Mouse (Mus musculus) MEL (cell line): ENCODE measurements around the gene Mei1. TPM values are rescaled to one million over a fixed set of nuclear protein-coding genes. Genes with fewer than 3 reads are reported as not detected.

Experiments used
- DNase-seq: peaks from one replicate; pipeline ENCODE4 v3.0.0; 2011; ENCODE audit warnings: low read depth, low spot score
- H3K27ac ChIP-seq: 2 replicates; pipeline ENCODE4 v1.5.1; 2012; ENCODE audit warnings: low read depth, mild to moderate bottlenecking, control low read depth, low read length, moderate library complexity; ENCODE audit not compliant: control insufficient read depth
- H3K27me3 ChIP-seq, 2 experiments: fragments of 150-350 bp in 1 of 2; sonication (generic) in 1 of 2; 2 replicates each; pipeline ENCODE4 v1.6.1; 2012; ENCODE audit warnings: low read length in 2 of 2, mild to moderate bottlenecking in 2 of 2, improper control_type of control experiment in 1 of 2, moderate library complexity in 1 of 2; ENCODE audit not compliant: insufficient read depth in 2 of 2, control insufficient read depth in 1 of 2
- H3K36me3 ChIP-seq, 2 experiments: 2 replicates each; pipeline ENCODE4 v1.6.1; 2012 to 2014; ENCODE audit warnings: low read length in 2 of 2, improper control_type of control experiment in 1 of 2, inconsistent platforms in 1 of 2, mild to moderate bottlenecking in 1 of 2; ENCODE audit not compliant: insufficient read depth in 2 of 2, control insufficient read depth in 1 of 2
- H3K4me1 ChIP-seq, 2 experiments: fragments of 150-350 bp in 1 of 2; sonication (generic) in 1 of 2; 2 replicates each; pipeline ENCODE4 v1.6.1; 2012; ENCODE audit warnings: low read length in 2 of 2, improper control_type of control experiment in 1 of 2, mild to moderate bottlenecking in 1 of 2; ENCODE audit not compliant: insufficient read depth in 2 of 2, control insufficient read depth in 1 of 2
- H3K4me3 ChIP-seq, 2 experiments: fragments of 150-350 bp in 1 of 2; sonication (generic) in 1 of 2; 2 replicates each; pipeline ENCODE4 v1.5.1; 2012; ENCODE audit warnings: low read depth in 2 of 2, low read length in 2 of 2, mild to moderate bottlenecking in 2 of 2, moderate library complexity in 2 of 2, control low read depth in 1 of 2, improper control_type of control experiment in 1 of 2; ENCODE audit not compliant: control insufficient read depth in 1 of 2, insufficient read depth in 1 of 2
- H3K79me2 ChIP-seq: 2 replicates; pipeline ENCODE4 v1.6.1; 2012; ENCODE audit warnings: mild to moderate bottlenecking, low read length, moderate library complexity; ENCODE audit not compliant: control insufficient read depth, poor library complexity, insufficient read depth
- H3K9ac ChIP-seq: 2 replicates; pipeline ENCODE4 v1.6.1; 2012; ENCODE audit warnings: low read depth, mild to moderate bottlenecking, control low read depth, low read length, moderate library complexity; ENCODE audit not compliant: control insufficient read depth, poor library complexity, severe bottlenecking
- H3K9me3 ChIP-seq: fragments of 150-350 bp; sonication (generic); replicated peaks from 2 replicates; pipeline ENCODE4 v1.6.1; 2012; ENCODE audit warnings: mild to moderate bottlenecking, low read length, improper control_type of control experiment, moderate library complexity; ENCODE audit not compliant: insufficient read depth
- CHD1 ChIP-seq: IDR thresholded peaks from 2 replicates; pipeline ENCODE4 v1.6.1; 2012; ENCODE audit warnings: low read depth, mild to moderate bottlenecking, inconsistent platforms, low read length, improper control_type of control experiment
- CHD2 ChIP-seq: IDR thresholded peaks from 2 replicates; pipeline ENCODE4 v1.6.1; 2011; ENCODE audit warnings: low read length, improper control_type of control experiment
- CTCF ChIP-seq, 3 experiments: IDR thresholded peaks in 2 of 3; conservative IDR thresholded peaks in 1 of 3; 2 replicates each; pipeline ENCODE4 v1.5.1; 2011 to 2012; ENCODE audit warnings: low read length in 3 of 3, low read depth in 2 of 3, mild to moderate bottlenecking in 2 of 3, improper control_type of control experiment in 1 of 3, inconsistent platforms in 1 of 3, mixed read lengths in 1 of 3, moderate library complexity in 1 of 3; ENCODE audit not compliant: control insufficient read depth in 1 of 3, insufficient read depth in 1 of 3, poor library complexity in 1 of 3, severe bottlenecking in 1 of 3
- E2F4 ChIP-seq: IDR thresholded peaks from 2 replicates; pipeline ENCODE4 v1.6.1; 2011; ENCODE audit warnings: low read depth, low read length, improper control_type of control experiment, borderline replicate concordance
- ELF1 ChIP-seq: IDR thresholded peaks from 2 replicates; pipeline ENCODE4 v1.6.1; 2014; ENCODE audit warnings: low read depth, mild to moderate bottlenecking, inconsistent platforms, low read length, improper control_type of control experiment, moderate library complexity
- EP300 ChIP-seq, 2 experiments: IDR thresholded peaks; 2 replicates each; pipeline ENCODE4 v1.6.1; 2011; ENCODE audit warnings: improper control_type of control experiment in 2 of 2, low read length in 2 of 2, low read depth in 1 of 2, mild to moderate bottlenecking in 1 of 2
- ETS1 ChIP-seq: IDR thresholded peaks from 2 replicates; pipeline ENCODE4 v1.6.1; 2012; ENCODE audit warnings: low read depth, mild to moderate bottlenecking, inconsistent platforms, low read length, improper control_type of control experiment, moderate library complexity
- GATA1 ChIP-seq: IDR thresholded peaks from 2 replicates; pipeline ENCODE4 v1.6.1; 2011; ENCODE audit warnings: low read depth, low read length, improper control_type of control experiment
- HCFC1 ChIP-seq: IDR thresholded peaks from 2 replicates; pipeline ENCODE4 v1.6.1; 2012; ENCODE audit warnings: low read depth, mild to moderate bottlenecking, inconsistent platforms, low read length, improper control_type of control experiment, moderate library complexity
- JUND ChIP-seq: IDR thresholded peaks from 2 replicates; pipeline ENCODE4 v1.6.1; 2011; ENCODE audit warnings: low read depth, mild to moderate bottlenecking, improper control_type of control experiment, low read length
- MAFK ChIP-seq: IDR thresholded peaks from 2 replicates; pipeline ENCODE4 v1.6.1; 2011; ENCODE audit warnings: low read depth, mild to moderate bottlenecking, low read length, improper control_type of control experiment, borderline replicate concordance
- MAX ChIP-seq: IDR thresholded peaks from 2 replicates; pipeline ENCODE4 v1.6.1; 2011; ENCODE audit warnings: low read length, improper control_type of control experiment
- MAZ ChIP-seq: IDR thresholded peaks from 2 replicates; pipeline ENCODE4 v1.6.1; 2012; ENCODE audit warnings: low read depth, mild to moderate bottlenecking, inconsistent platforms, low read length, improper control_type of control experiment
- MEF2A ChIP-seq: IDR thresholded peaks from 2 replicates; pipeline ENCODE4 v1.6.1; 2014; ENCODE audit warnings: low read depth, mild to moderate bottlenecking, inconsistent platforms, low read length, improper control_type of control experiment; ENCODE audit not compliant: poor library complexity, insufficient replicate concordance, severe bottlenecking; ENCODE audit errors: extremely low read depth
- MYB ChIP-seq: IDR thresholded peaks from 2 replicates; pipeline ENCODE4 v1.6.1; 2011; ENCODE audit warnings: mild to moderate bottlenecking, low read depth, low read length, improper control_type of control experiment
- MYC ChIP-seq: IDR thresholded peaks from 2 replicates; pipeline ENCODE4 v1.6.1; 2011; ENCODE audit warnings: low read depth, mild to moderate bottlenecking, low read length, improper control_type of control experiment, moderate library complexity
- NELFE ChIP-seq: IDR thresholded peaks from 2 replicates; pipeline ENCODE4 v1.6.1; 2011; ENCODE audit warnings: low read depth, low read length, improper control_type of control experiment
- POLR2A ChIP-seq, 2 experiments: IDR thresholded peaks; 2 replicates each; pipeline ENCODE4 v1.6.1; 2011 to 2012; ENCODE audit warnings: low read length in 2 of 2, mild to moderate bottlenecking in 2 of 2, control low read depth in 1 of 2, improper control_type of control experiment in 1 of 2, low read depth in 1 of 2, moderate library complexity in 1 of 2; ENCODE audit not compliant: control insufficient read depth in 1 of 2, insufficient read depth in 1 of 2, poor library complexity in 1 of 2
- POLR2AphosphoS5 ChIP-seq: IDR thresholded peaks from 2 replicates; pipeline ENCODE4 v1.6.1; 2012; ENCODE audit warnings: low read depth, borderline replicate concordance, mild to moderate bottlenecking, inconsistent platforms, low read length, moderate library complexity, mixed read lengths
- RAD21 ChIP-seq: IDR thresholded peaks from 2 replicates; pipeline ENCODE4 v1.6.1; 2011; ENCODE audit warnings: mild to moderate bottlenecking, low read depth, low read length, improper control_type of control experiment
- SIN3A ChIP-seq: IDR thresholded peaks from 2 replicates; pipeline ENCODE4 v1.6.1; 2012; ENCODE audit warnings: low read length, improper control_type of control experiment, inconsistent platforms
- SMC3 ChIP-seq: IDR thresholded peaks from 2 replicates; pipeline ENCODE4 v1.6.1; 2011; ENCODE audit warnings: low read depth, low read length, improper control_type of control experiment
- TAL1 ChIP-seq: IDR thresholded peaks from 2 replicates; pipeline ENCODE4 v1.6.1; 2012; ENCODE audit warnings: mild to moderate bottlenecking, inconsistent platforms, low read length, moderate library complexity, mixed read lengths
- UBTF ChIP-seq: IDR thresholded peaks from 2 replicates; pipeline ENCODE4 v1.6.1; 2012; ENCODE audit warnings: low read depth, mild to moderate bottlenecking, inconsistent platforms, low read length, improper control_type of control experiment, moderate library complexity, borderline replicate concordance; ENCODE audit not compliant: insufficient read depth
- USF2 ChIP-seq, 2 experiments: IDR thresholded peaks; 2 replicates each; pipeline ENCODE4 v1.6.1; 2011 to 2012; ENCODE audit warnings: improper control_type of control experiment in 2 of 2, low read length in 2 of 2, borderline replicate concordance in 1 of 2, inconsistent platforms in 1 of 2, low read depth in 1 of 2, mild to moderate bottlenecking in 1 of 2; ENCODE audit not compliant: insufficient read depth in 1 of 2
- ZC3H11A ChIP-seq: IDR thresholded peaks from 2 replicates; pipeline ENCODE4 v1.6.1; 2012; ENCODE audit warnings: low read depth, mild to moderate bottlenecking, inconsistent platforms, low read length, improper control_type of control experiment
- ZMIZ1 ChIP-seq: IDR thresholded peaks from 2 replicates; pipeline ENCODE4 v1.6.1; 2012; ENCODE audit warnings: low read depth, mild to moderate bottlenecking, inconsistent platforms, low read length, improper control_type of control experiment, moderate library complexity
- ZNF384 ChIP-seq: IDR thresholded peaks from 2 replicates; pipeline ENCODE4 v1.6.1; 2012; ENCODE audit warnings: low read depth, mild to moderate bottlenecking, inconsistent platforms, low read length, improper control_type of control experiment
- polyA plus RNA-seq, 2 experiments: library from polyadenylated mRNA; stranded (reverse) in 1 of 2; unstranded in 1 of 2; fragments of >175 nt in 1 of 2; fragments of >200 nt in 1 of 2; gene quantifications; 2 replicates each; pipeline versions ENCODE4 v1.2.1 to v1.2.4; 2012; ENCODE audit warnings: low replicate concordance in 2 of 2, low read depth in 1 of 2; ENCODE audit not compliant: insufficient read length in 2 of 2, insufficient read depth in 1 of 2, missing spikeins in 1 of 2
- total RNA-seq: library from RNA; depleted of rRNA; stranded (reverse); fragments of 300-350 nt; gene quantifications from 2 replicates; pipeline ENCODE4 v1.2.3, GENCODE M21; 2012

Gene Mei1
- total and polyA plus RNA-seq, 3 experiments: not detected

- Histone ChIP-seq H3K27me3 (peaks cover 5 to 11% of the 10 kb centered on the region in 2 experiments), H3K79me2 (no peaks in the 10 kb centered on the region; the same call in 1 of the 2 replicates), H3K27ac (no peak overlapping the region), H3K9me3 (no peaks in the 10 kb centered on the region), H3K4me1 (peaks cover 0 to 7% of the 10 kb centered on the region in 2 experiments; a peak in 2 of 4 replicates), H3K4me3 (no peak overlapping the region), H3K9ac (no peak overlapping the region), H3K36me3 (peaks cover 0 to 3% of the 10 kb centered on the region in 2 experiments; a peak in 1 of 4 replicates)
- no peak for TF ChIP-seq CHD1
- no peak for TF ChIP-seq TAL1
- TF ChIP-seq MAX: no peak
- TF ChIP-seq RAD21: no peak
- no peak for TF ChIP-seq UBTF
- no peak for TF ChIP-seq MYC
- TF ChIP-seq ETS1: no peak
- no peak for TF ChIP-seq USF2 (IDR thresholded peaks at IDR 0.05; ENCODE audit: borderline replicate concordance in 1 of 2, insufficient read depth in 1 of 2, low read depth in 1 of 2, low read length in 2 of 2)
- TF ChIP-seq JUND: no peak
- no peak for TF ChIP-seq CTCF (IDR thresholded peaks at IDR 0.05 in 2 of 3, conservative IDR thresholded peaks at IDR 0.05 in 1 of 3; ENCODE audit: control insufficient read depth in 1 of 3, insufficient read depth in 1 of 3, low read depth in 2 of 3, low read length in 3 of 3, poor library complexity in 1 of 3, severe bottlenecking in 1 of 3)
- TF ChIP-seq MYB: no peak
- TF ChIP-seq MEF2A: no peak
- TF ChIP-seq MAZ: no peak
- TF ChIP-seq E2F4: no peak
- no peak for TF ChIP-seq SIN3A
- no peak for TF ChIP-seq ZNF384
- TF ChIP-seq GATA1: no peak
- TF ChIP-seq ZC3H11A: no peak
- no peak for DNase-seq
Observed at GRCm38 (mm10) chr15:82052544-82052943, 17.3 kb upstream of the Mei1 start.

- H3K27me3 ChIP-seq: peaks cover 31 to 34% of the 10 kb centered on the region in 2 experiments
- H3K79me2 ChIP-seq: no peaks in the 10 kb centered on the region
- no peak for DNase-seq
- no peaks in the 10 kb centered on the region for H3K9me3 ChIP-seq
- no peaks in the 10 kb centered on the region for H3K36me3 ChIP-seq
- no peaks in the 10 kb centered on the region for H3K4me1 ChIP-seq
- no peak within 1 kb of the TSS for H3K4me3 ChIP-seq
- TF ChIP-seq MAFK (no peak), EP300 (IDR thresholded peaks at IDR 0.05; ENCODE audit: low read depth in 1 of 2, low read length in 2 of 2) (no peak), ELF1 (no peak), CHD2 (no peak), HCFC1 (no peak), POLR2AphosphoS5 (no peak), SMC3 (no peak), MEF2A (no peak), POLR2A (IDR thresholded peaks at IDR 0.05; ENCODE audit: control insufficient read depth in 1 of 2, insufficient read depth in 1 of 2, low read depth in 1 of 2, low read length in 2 of 2, poor library complexity in 1 of 2) (no peak), JUND (no peak), NELFE (no peak), ZMIZ1 (no peak), MYB (no peak)
- H3K27ac ChIP-seq: no peak within 1 kb of the TSS
- H3K9ac ChIP-seq: no peak within 1 kb of the TSS
Observed at GRCm38 (mm10) chr15:82058719-82059201, 11.0 kb upstream of the Mei1 start, which contains the start of gene 4930407I10Rik. Gene 4930407I10Rik (plus strand): TSS chr15:82059151.
